Mouse (Mus musculus) stomach, embryonic 16.5 days (tissue): ENCODE results near the gene Kpna6. TPM values are rescaled to one million over a fixed set of nuclear protein-coding genes. Genes with fewer than 3 reads are reported as not detected.
A peak's percentile ranks its signal among the peaks of the same experiment; 100 is the strongest.
"Not testable (repeated sequence)": the region's sequence is repeated elsewhere in the genome, so short reads cannot be mapped to it uniquely, and the experiment has no call there.

Source experiments
- ATAC-seq: fragments of 200-750 bp; cut with Nextera tagmentation; 2 replicates; pipeline ENCODE4 v1.8.0; 2017; ENCODE audit warnings: moderate number of reproducible peaks, moderate TSS enrichment; ENCODE audit not compliant: insufficient read depth, low FRiP score
- H3K27ac ChIP-seq: fragments of 300-500 bp; sonication (generic); 2 replicates; pipeline ENCODE4 v1.5.1; 2014; ENCODE audit warnings: low read length
- H3K27me3 ChIP-seq: fragments of 300-500 bp; sonication (generic); 2 replicates; pipeline ENCODE4 v1.6.1; 2014; ENCODE audit warnings: low read length, control low read depth, mixed read lengths; ENCODE audit not compliant: control insufficient read depth, insufficient read depth
- H3K36me3 ChIP-seq: fragments of 300-500 bp; sonication (generic); 2 replicates; pipeline ENCODE4 v1.6.1; 2014; ENCODE audit warnings: low read length; ENCODE audit not compliant: control insufficient read depth, insufficient read depth
- H3K4me1 ChIP-seq: fragments of 300-500 bp; sonication (generic); 2 replicates; pipeline ENCODE4 v1.6.1; 2014; ENCODE audit warnings: low read length, control low read depth, mixed read lengths; ENCODE audit not compliant: control insufficient read depth, insufficient read depth
- H3K4me2 ChIP-seq: fragments of 300-500 bp; sonication (generic); 2 replicates; pipeline ENCODE4 v1.6.1; 2014; ENCODE audit warnings: low read depth, low read length, mixed read lengths
- H3K4me3 ChIP-seq: fragments of 300-500 bp; sonication (generic); replicated peaks from 2 replicates; pipeline ENCODE4 v1.5.1; 2014; ENCODE audit warnings: mild to moderate bottlenecking, low read length
- H3K9ac ChIP-seq: fragments of 300-500 bp; sonication (generic); 2 replicates; pipeline ENCODE4 v1.6.1; 2014; ENCODE audit warnings: low read length
- H3K9me3 ChIP-seq: fragments of 300-500 bp; sonication (generic); replicated peaks from 2 replicates; pipeline ENCODE4 v1.6.1; 2016; ENCODE audit warnings: low read length, control low read depth; ENCODE audit not compliant: control insufficient read depth
- WGBS: fragments of 180-500 bp; shearing (Covaris S2); extraction: QIAGEN DNeasy Blood & Tissue Kit; methylation state at CpG from one replicate; pipeline ENCODE4 v1.1.7; 2014; 5-methylcytosine and 5-hydroxymethylcytosine counted together
- polyA plus RNA-seq: library from polyadenylated mRNA; unstranded; fragments of >200 nt; fragmentation: Nextera tagmentation; extraction: Ambion mirVana; gene quantifications from 2 replicates; pipeline ENCODE4 v1.2.1, GENCODE M21; 2015

Gene Kpna6
- 15.2 and 16.2 TPM in 2 replicates for polyA plus RNA-seq

DNA sequence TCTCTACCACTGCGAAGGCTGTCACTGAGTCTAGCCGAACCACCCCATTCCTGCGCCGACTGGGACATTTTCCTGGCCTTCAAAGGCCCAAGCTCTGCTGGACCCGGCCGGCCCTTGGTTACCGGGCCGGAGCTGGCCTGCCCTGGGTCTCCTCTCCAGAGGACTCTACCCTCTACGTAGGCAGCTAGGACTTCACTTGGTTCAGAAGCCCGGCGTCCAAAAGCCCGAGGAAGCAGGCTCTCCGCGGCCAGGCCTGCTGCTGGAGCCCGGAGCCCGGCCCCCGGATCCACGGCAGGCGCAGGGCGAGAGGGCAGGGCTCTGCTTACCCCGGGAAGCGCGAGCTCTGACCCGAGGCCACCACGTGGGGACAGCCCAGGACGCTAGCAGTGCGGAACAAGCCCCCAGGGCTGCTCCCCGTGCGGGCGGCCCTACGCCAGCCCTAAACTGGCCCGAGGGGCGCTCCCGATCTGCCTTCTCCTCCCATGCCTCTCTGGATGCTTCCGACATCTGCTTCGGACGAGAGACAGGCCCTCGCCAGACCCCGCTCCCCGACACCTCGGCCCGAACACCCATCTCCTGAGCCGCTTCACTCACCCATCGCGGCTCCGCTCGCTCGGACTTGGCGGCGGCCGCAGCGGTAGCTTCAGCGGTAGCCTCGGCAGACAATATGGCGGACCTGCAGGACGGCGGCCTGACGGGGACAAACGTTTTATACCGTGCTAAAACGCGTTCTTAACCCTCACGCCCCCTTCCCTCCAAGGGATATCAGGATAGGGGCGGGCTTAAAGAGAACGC, at the start of gene Kpna6:
Gene Kpna6 (minus strand): TSS at position 685 of the 795 bp plus-strand sequence.
- Histone ChIP-seq H3K4me1 (peaks cover 17% of the 10 kb centered on the region), H3K36me3 (no peaks in the 10 kb centered on the region), H3K27ac (peak within 1 kb of the TSS; percentile 91), H3K4me3 (peak within 1 kb of the TSS; percentile 100), H3K9ac (peak within 1 kb of the TSS; percentile 97), H3K27me3 (no peaks in the 10 kb centered on the region), H3K9me3 (no peaks in the 10 kb centered on the region), H3K4me2 (peak within 1 kb of the TSS; percentile 70)
- peak; percentile 94 for ATAC-seq
- WGBS, result under 1% methylated on average over 65 of the region's 65 CpGs

DNA sequence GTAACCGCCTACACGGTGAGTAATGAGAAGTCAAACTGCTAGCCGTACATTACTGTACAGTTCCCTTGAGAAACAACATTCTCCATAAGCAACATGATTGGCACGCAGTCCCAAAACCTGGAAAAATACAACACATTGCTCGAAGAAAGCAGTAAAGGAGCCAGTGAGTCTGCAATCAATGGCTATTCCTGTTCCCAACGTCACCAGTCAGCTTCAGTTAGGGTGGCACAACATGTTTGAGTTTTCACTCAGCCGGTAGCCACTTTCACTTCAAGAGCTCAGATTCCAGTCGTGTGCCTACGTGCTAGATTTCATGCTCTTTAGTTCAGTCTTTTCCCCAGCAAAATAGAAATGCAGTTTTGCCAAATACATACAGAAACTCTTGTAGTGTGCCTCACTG, 43.7 kb upstream of the Kpna6 start:
- Histone ChIP-seq H3K27ac (no peak overlapping the region), H3K4me2 (no peak overlapping the region), H3K27me3 (no peaks in the 10 kb centered on the region), H3K36me3 (peaks cover 40% of the 10 kb centered on the region), H3K4me3 (no peak overlapping the region), H3K9ac (no peak overlapping the region), H3K4me1 (no peaks in the 10 kb centered on the region), H3K9me3 (no peaks in the 10 kb centered on the region)
- WGBS, result 87% methylated on average over 9 of the region's 9 CpGs
- no peak for ATAC-seq

DNA sequence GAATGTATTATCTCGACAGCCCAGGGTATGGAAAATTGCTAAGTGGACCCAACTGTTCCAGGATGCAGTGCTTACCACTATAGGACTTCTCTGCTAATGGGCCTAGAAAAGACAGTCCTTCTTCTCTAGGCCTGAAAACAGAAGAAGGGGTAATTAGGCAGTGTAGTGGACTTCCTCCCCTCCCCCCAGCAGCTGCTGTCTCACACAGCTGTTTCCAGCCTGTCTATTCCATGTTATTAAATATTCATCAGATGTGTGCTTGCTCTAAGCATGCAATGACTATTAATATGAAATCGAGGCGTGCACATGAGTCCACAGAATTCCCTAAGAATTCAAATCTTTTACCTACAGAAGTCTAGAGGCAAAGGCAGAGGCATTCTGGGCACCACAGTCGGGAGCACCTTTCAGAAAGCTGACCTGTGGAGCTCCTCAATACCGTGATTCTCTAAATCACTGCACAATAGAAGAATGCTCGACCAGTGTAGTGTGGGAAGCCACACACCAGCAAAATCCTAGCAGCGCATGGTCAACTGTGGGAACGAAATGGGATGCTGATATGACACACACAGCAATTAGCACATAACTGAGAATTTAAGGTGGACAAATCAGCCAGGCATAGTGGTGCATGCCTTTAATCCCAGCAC, 37.0 kb upstream of the Kpna6 start:
- no peak overlapping the region for H3K27ac ChIP-seq
- no peaks in the 10 kb centered on the region for H3K9me3 ChIP-seq
- H3K27me3 ChIP-seq, result no peaks in the 10 kb centered on the region
- H3K36me3 ChIP-seq, result peaks cover 36% of the 10 kb centered on the region; the same call in 1 of the 2 replicates
- 76% methylated on average over 8 of the region's 8 CpGs for WGBS
- no peak for ATAC-seq
- H3K4me3 ChIP-seq, result no peak overlapping the region
- no peak overlapping the region for H3K4me2 ChIP-seq
- H3K9ac ChIP-seq, result no peak overlapping the region
- H3K4me1 ChIP-seq, result no peaks in the 10 kb centered on the region

DNA sequence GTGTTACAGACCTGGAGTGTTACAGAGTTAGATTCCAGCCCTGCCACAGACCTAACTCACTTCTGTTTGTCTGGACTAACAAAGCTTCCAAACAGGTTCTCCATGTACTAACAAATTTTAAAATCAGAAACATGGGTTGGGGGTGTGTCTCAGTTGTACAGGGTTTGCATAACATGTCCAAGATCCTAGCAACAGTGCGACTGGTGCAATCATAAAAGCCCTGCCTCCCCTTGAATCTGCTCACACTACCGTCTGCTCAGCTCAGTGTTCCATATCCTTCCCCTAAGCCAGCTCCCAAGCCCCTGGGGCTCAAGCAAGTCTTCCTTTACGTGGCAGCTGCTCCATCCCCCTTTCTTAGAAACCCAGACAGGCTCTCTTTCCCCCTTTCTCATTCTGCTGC, 34.2 kb upstream of the Kpna6 start:
- Histone ChIP-seq H3K9me3 (no peaks in the 10 kb centered on the region), H3K4me1 (peaks cover 18% of the 10 kb centered on the region), H3K27ac (no peak overlapping the region), H3K9ac (no peak overlapping the region), H3K4me3 (no peak overlapping the region), H3K36me3 (peaks cover 26% of the 10 kb centered on the region; the same call in 1 of the 2 replicates), H3K4me2 (no peak overlapping the region), H3K27me3 (no peaks in the 10 kb centered on the region)
- no peak for ATAC-seq
- 64% methylated on average over 3 of the region's 3 CpGs for WGBS

DNA sequence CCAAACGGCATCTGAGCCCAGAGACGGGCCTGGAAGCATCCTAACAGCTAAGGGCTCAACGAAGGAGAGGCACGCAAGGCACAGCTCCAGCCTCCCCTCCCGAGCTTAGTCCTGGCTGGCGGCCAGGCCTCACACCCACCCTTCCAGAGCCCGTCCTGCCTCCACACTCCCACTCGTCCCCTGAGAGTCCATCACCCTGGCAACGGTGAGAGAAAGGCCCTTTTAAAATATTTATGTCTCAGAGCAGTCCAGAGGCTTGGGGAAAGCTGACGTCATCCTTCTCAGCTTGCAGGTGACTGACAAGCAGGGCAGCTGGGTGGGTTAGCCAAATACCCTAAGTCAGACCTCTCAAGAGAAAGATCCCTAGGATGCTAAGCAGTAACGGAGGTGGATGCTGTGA, 29.9 kb upstream of the Kpna6 start:
- peak overlapping the region; percentile 34; the same call in 1 of the 2 replicates for H3K9ac ChIP-seq
- H3K4me2 ChIP-seq, result no peak overlapping the region
- peaks cover 21% of the 10 kb centered on the region for H3K4me1 ChIP-seq
- no peaks in the 10 kb centered on the region for H3K27me3 ChIP-seq
- no peaks in the 10 kb centered on the region for H3K9me3 ChIP-seq
- peak; percentile 79 for ATAC-seq
- H3K27ac ChIP-seq, result peak overlapping the region; percentile 88
- H3K4me3 ChIP-seq, result no peak overlapping the region
- no peaks in the 10 kb centered on the region for H3K36me3 ChIP-seq
- 16% methylated on average over 11 of the region's 11 CpGs for WGBS

DNA sequence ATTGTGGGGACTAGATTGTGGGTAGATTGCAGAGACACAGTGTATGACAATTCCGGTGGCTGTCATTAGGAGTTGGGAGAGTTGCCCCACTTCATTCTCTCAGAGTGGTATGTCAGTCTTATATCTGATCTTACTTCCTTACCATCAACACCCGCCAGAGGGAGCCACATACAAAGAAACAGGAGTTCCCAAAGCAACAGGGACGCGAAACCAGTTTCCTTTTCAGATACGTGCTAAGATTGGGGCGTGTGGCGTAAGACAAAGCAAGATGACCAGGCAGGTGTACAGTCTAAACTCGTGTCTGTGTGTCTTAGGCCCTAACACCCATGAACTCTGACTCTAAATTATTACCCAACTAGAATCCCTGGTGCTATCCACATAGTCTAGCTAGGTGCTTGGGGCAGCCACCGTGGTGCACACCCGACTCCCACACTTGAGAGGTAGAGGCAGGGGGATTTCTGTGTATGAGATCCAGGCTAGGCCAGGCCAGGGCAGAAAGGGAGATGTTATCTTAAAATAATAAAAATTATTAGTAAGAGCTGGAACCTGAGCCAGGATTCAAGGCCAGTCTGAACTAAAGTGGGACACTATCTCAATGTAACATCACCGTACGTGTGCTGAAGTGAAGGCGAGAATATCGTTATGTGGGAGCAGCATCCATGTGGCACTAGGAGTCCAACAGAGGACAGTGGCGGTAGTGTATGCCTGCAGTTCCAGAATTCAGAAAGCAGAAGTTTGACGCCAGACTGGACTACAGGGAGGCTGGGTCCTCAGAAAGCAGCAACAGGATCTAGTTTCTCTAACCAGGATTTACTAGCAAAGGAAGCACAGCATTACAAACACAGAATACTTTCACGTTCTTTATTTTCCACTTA, 29.2 kb upstream of the Kpna6 start:
- H3K36me3 ChIP-seq, result no peaks in the 10 kb centered on the region
- peaks cover 26% of the 10 kb centered on the region for H3K4me1 ChIP-seq
- H3K27me3 ChIP-seq, result no peaks in the 10 kb centered on the region
- 0 out of 2 replicates have a peak overlapping the region, but pooled peaks have one; percentile 17 for H3K4me2 ChIP-seq
- no peaks in the 10 kb centered on the region for H3K9me3 ChIP-seq
- H3K4me3 ChIP-seq, result no peak overlapping the region
- peak overlapping the region; percentile 88 for H3K27ac ChIP-seq
- peak overlapping the region; percentile 34 for H3K9ac ChIP-seq
- ATAC-seq, result no peak
- 46% methylated on average over 17 of the region's 17 CpGs for WGBS

DNA sequence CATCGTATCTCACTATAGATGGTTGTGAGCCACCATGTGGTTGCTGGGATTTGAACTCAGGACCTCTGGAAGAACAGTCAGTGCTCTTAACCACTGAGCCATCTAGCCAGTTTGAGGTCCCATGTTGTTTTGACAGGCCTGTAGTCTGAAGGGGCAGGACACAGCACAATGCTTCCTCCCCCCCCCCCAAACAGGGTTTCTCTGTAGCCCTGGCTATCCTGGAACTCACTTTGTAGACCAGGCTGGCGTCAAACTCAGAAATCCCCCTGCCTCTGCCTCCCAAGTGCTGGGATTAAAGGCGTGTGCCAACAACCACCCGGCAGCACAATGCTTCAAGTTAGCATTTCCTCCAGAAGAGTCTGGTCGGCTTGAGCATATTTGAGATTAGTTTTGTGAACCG, 28.1 kb upstream of the Kpna6 start:
- 87% methylated on average over 6 of the region's 6 CpGs for WGBS
- ATAC-seq, H3K4me3 ChIP-seq, H3K27ac ChIP-seq, H3K4me2 ChIP-seq, H3K27me3 ChIP-seq, H3K9ac ChIP-seq, H3K9me3 ChIP-seq, H3K36me3 ChIP-seq: not testable (repeated sequence)
- peaks cover 30% of the 10 kb centered on the region for H3K4me1 ChIP-seq

DNA sequence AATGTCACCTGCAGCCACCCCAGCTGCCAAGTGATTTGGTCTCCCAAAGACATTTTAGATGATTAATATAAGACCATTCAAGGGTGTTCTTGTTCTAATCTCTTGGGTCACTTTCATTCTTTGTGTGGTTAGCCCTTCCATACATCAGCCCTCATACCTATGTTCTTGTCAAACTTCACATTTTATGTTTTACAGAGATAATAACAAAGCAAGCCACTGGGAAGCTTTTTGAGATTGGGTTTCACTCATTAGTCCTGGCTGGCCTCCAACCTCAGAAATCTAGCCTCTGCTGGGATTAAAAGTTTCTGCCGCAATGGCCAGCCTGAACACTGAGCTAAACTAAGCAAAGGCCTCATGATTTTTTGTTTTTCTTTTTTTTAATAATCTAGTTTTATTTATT, 27.6 kb upstream of the Kpna6 start:
- no peak overlapping the region for H3K27ac ChIP-seq
- H3K36me3 ChIP-seq, result no peaks in the 10 kb centered on the region
- no peaks in the 10 kb centered on the region for H3K9me3 ChIP-seq
- H3K9ac ChIP-seq, result no peak overlapping the region
- no peak overlapping the region for H3K4me2 ChIP-seq
- WGBS, result 41% methylated on average over 1 of the region's 1 CpGs
- peaks cover 33% of the 10 kb centered on the region for H3K4me1 ChIP-seq
- H3K4me3 ChIP-seq, result no peak overlapping the region
- H3K27me3 ChIP-seq, result no peaks in the 10 kb centered on the region
- no peak for ATAC-seq
